Mouse (Mus musculus) kidney, adult 18-20 months (tissue): ENCODE results near the gene Cblb.
A peak's percentile ranks its signal among the peaks of the same experiment; 100 is the strongest.

Experiments used
- DNase-seq: peaks from one replicate; pipeline ENCODE4 v3.0.0; 2021

Gene Cblb

DNA sequence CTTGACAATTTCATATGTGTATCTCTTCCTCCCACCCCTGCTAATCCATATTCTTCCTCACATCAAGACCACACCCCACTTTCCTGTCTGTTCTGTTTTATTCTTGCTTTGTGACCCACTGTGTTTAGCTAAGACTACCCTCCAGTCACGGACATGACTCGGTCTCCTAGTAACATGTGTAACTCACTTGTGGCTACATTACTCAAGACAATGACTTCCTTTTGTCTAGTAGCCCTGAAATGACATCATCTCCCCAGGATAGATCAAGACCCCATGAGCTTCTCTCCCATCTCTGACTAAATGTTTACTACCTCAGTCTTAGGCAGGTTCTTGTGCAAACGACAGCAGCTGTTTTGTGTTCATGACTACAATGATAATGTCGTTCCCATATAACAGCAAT is 191.9 kb downstream of the Cblb start:
- DNase-seq, result no peak

- no peak for DNase-seq
Measured at GRCm38 (mm10) chr16:52229446-52229845, 198.4 kb downstream of the Cblb start.

GRCm38 (mm10) chr16:52229930-52230329 is 198.9 kb downstream of the Cblb start:
- DNase-seq, result no peak

DNA sequence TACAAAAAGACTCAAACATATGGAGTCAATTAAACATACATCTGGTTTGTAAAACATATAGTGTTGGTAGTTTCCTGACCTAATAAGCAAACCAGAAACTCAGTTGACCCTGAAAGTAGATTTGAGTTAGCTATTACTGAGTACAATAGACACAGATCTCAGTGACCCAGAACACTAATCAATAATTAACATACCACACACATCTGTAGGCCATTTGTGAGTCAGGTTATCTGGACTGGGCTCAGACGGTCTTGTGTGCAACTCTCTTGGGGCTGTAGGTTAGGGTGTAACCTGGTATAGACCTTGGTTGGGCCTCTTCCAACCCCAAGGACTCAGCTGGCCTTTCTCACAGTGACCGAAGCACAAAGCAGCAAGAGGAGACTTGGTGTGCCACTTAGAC is 211.1 kb downstream of the Cblb start:
- DNase-seq, result peak; percentile 24

DNA sequence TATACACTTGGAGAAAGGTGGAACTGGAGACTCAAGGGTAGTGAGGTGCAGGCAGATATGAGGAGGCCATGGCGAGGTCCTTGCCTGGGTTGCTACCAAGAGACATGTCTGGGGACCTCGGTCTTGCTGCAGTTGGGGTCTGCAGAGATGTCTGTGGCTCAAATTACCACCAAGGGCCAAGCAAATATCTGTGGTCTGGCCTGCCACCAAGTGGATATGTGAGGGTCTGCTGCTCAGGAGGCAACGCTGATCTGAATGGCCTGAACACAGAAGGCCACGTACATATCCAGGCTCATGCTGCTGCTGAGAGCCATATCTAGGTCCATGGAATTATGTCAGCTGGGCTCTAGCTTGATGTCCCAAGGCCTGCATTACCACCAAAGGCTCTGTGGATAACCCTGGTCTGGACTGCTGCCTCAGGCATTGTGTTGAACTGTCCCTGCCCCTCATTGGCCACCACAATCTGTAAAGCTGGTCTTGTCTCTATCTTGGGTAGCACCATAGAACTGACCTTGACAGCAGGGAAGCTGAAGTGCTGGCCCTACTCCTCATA is 212.5 kb downstream of the Cblb start:
- no peak for DNase-seq

DNA sequence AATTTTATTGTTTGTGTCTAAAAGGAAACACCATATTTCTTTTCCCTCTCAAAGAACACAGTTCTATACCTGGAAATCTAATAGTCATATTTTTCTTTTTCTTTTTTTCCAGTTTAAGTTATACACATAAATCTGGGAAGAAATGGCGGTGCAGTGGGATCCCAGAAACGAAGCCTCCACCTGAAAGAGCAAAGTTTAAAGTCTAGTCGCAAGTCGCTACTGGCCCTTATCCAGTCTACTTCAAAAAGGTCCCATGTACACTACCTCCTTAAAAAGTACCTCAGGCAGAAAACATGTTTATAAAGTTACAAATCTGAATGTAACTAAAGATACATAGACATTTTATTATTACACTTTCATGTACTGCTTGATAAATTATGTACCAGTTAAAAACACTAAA is 219.2 kb downstream of the Cblb start:
- no peak for DNase-seq

- no peak for DNase-seq
Measured at GRCm38 (mm10) chr16:52250935-52251334, 219.9 kb downstream of the Cblb start.
